In genomic region chr17:66075827-66076173, GRCm38 (mm10) we compare ENCODE assay signal across 8 mouse cellular contexts. TPM values are rescaled to one million over a fixed set of nuclear protein-coding genes. Genes with fewer than 3 reads are reported as not detected.
DNase-seq lines count a peak whose midpoint lies in the region; ATAC-seq and TF ChIP-seq lines count a peak whose summit lies in the region.

No protein-coding gene starts in this region.

- peak overlapping the region; percentile 94 for H3K4me3 ChIP-seq in embryonic facial prominence, embryonic 12.5 days
- H3K4me3 ChIP-seq in hindbrain, postnatal 0 days (ENCODE audit: low read length) = peak overlapping the region; percentile 95
- H3K4me3 ChIP-seq in midbrain, embryonic 10.5 days = peak overlapping the region; percentile 86

- DNase-seq in right cerebral cortex, adult 18-20 months = peak; percentile 18
- DNase-seq in right cerebral cortex, postnatal 14 days = no peak
- no peak for DNase-seq in hindbrain, postnatal 0 days (ENCODE audit: low spot score)
- no peak for DNase-seq in midbrain, embryonic 10.5 days (ENCODE audit: low spot score)
- DNase-seq in Muller cell, postnatal 12 days (ENCODE audit: inconsistent ontology term) = no peak
- no peak for DNase-seq in MN1 (ENCODE audit: low spot score)
- DNase-seq in cerebellum, adult 18-20 months = no peak

- H3K9ac ChIP-seq in embryonic facial prominence, embryonic 12.5 days = peak overlapping the region; percentile 80
- H3K9ac ChIP-seq in hindbrain, postnatal 0 days (replicated peaks; ENCODE audit: low read length) = peak overlapping the region; percentile 92

- H3K9me3 ChIP-seq in embryonic facial prominence, embryonic 12.5 days = no peaks in the 10 kb centered on the region
- H3K9me3 ChIP-seq in hindbrain, postnatal 0 days (ENCODE audit: low read length) = no peaks in the 10 kb centered on the region
- no peaks in the 10 kb centered on the region for H3K9me3 ChIP-seq in midbrain, embryonic 10.5 days (replicated peaks)

- H3K36me3 ChIP-seq in embryonic facial prominence, embryonic 12.5 days = peaks cover 6% of the 10 kb centered on the region; the same call in 1 of the 2 replicates
- peaks cover 4% of the 10 kb centered on the region; the same call in 1 of the 2 replicates for H3K36me3 ChIP-seq in hindbrain, postnatal 0 days (ENCODE audit: insufficient read depth, low read length)
- peaks cover 22% of the 10 kb centered on the region for H3K36me3 ChIP-seq in midbrain, embryonic 10.5 days

- peak overlapping the region; percentile 78 for H3K4me2 ChIP-seq in embryonic facial prominence, embryonic 12.5 days (replicated peaks)
- peak overlapping the region; percentile 76 for H3K4me2 ChIP-seq in hindbrain, postnatal 0 days (ENCODE audit: low read depth, low read length)

- H3K27me3 ChIP-seq in embryonic facial prominence, embryonic 12.5 days = no peaks in the 10 kb centered on the region
- no peaks in the 10 kb centered on the region for H3K27me3 ChIP-seq in hindbrain, postnatal 0 days (ENCODE audit: insufficient read depth, low read length)
- peaks cover 19% of the 10 kb centered on the region for H3K27me3 ChIP-seq in midbrain, embryonic 10.5 days (ENCODE audit: low read depth, poor library complexity, severe bottlenecking)

- no peak for ATAC-seq in embryonic facial prominence, embryonic 12.5 days (ENCODE audit: insufficient number of reproducible peaks, insufficient read depth, low FRiP score, low TSS enrichment)
- ATAC-seq in hindbrain, postnatal 0 days = no peak

- WGBS in embryonic facial prominence, embryonic 12.5 days = 3% methylated on average over 12 of the region's 12 CpGs
- WGBS in hindbrain, postnatal 0 days = 4% methylated on average over 12 of the region's 12 CpGs
- WGBS in midbrain, embryonic 10.5 days = 8% methylated on average over 12 of the region's 12 CpGs

- peak overlapping the region; percentile 88; the same call in 1 of the 2 replicates for H3K27ac ChIP-seq in embryonic facial prominence, embryonic 12.5 days
- peak overlapping the region; percentile 98 for H3K27ac ChIP-seq in hindbrain, postnatal 0 days
- H3K27ac ChIP-seq in midbrain, embryonic 10.5 days (replicated peaks) = peak overlapping the region; percentile 89

- TF ChIP-seq CTCF in hindbrain, postnatal 0 days (IDR thresholded peaks at IDR 0.05; ENCODE audit: low read depth) = no peak

- H3K4me1 ChIP-seq in embryonic facial prominence, embryonic 12.5 days = peaks cover 15% of the 10 kb centered on the region; the same call in 1 of the 2 replicates
- H3K4me1 ChIP-seq in hindbrain, postnatal 0 days (ENCODE audit: insufficient read depth, low read length) = peaks cover 5% of the 10 kb centered on the region; the same call in 1 of the 2 replicates
- H3K4me1 ChIP-seq in midbrain, embryonic 10.5 days = peaks cover 20% of the 10 kb centered on the region

RNA-seq across cellular contexts. Expression of gene Ankrd12, which starts 1.1 kb away (rescaled TPM):
- polyA plus RNA-seq in embryonic facial prominence, embryonic 12.5 days (2016; fragmentation: Nextera tagmentation; extraction: Ambion mirVana) = 37.5 and 39.2 TPM in 2 replicates
- 37.2 and 41.5 TPM in 2 replicates for total RNA-seq in hindbrain, postnatal 0 days (2014; rRNA removed)
- polyA plus RNA-seq in hindbrain, postnatal 0 days (2015; fragmentation: Nextera tagmentation; extraction: Ambion mirVana) = 171 and 173 TPM in 2 replicates
- 13.8 and 22.2 TPM in 2 replicates for polyA plus RNA-seq in midbrain, embryonic 10.5 days (2016; fragmentation: Nextera tagmentation; extraction: Ambion mirVana)

RNA-seq across cellular contexts. Expression of gene Ndufv2, which starts 25.6 kb away (rescaled TPM):
- 282 and 295 TPM in 2 replicates for polyA plus RNA-seq in embryonic facial prominence, embryonic 12.5 days (2016; fragmentation: Nextera tagmentation; extraction: Ambion mirVana)
- 73.4 and 73.6 TPM in 2 replicates for total RNA-seq in hindbrain, postnatal 0 days (2014; rRNA removed)
- 481 and 484 TPM in 2 replicates for polyA plus RNA-seq in hindbrain, postnatal 0 days (2015; fragmentation: Nextera tagmentation; extraction: Ambion mirVana)
- 343 and 351 TPM in 2 replicates for polyA plus RNA-seq in midbrain, embryonic 10.5 days (2016; fragmentation: Nextera tagmentation; extraction: Ambion mirVana)

RNA-seq across cellular contexts. Expression of gene Washc1, which starts 35.5 kb away (rescaled TPM):
- polyA plus RNA-seq in embryonic facial prominence, embryonic 12.5 days (2016; fragmentation: Nextera tagmentation; extraction: Ambion mirVana) = 40.2 and 41.7 TPM in 2 replicates
- total RNA-seq in hindbrain, postnatal 0 days (2014; rRNA removed) = 60.9 and 61.5 TPM in 2 replicates
- polyA plus RNA-seq in hindbrain, postnatal 0 days (2015; fragmentation: Nextera tagmentation; extraction: Ambion mirVana) = 41.4 and 41.9 TPM in 2 replicates
- polyA plus RNA-seq in midbrain, embryonic 10.5 days (2016; fragmentation: Nextera tagmentation; extraction: Ambion mirVana) = 32.9 and 35.5 TPM in 2 replicates

RNA-seq across cellular contexts. Expression of gene Ddx11, which starts 47.5 kb away (rescaled TPM):
- 29.4 and 32.9 TPM in 2 replicates for polyA plus RNA-seq in embryonic facial prominence, embryonic 12.5 days (2016; fragmentation: Nextera tagmentation; extraction: Ambion mirVana)
- 12.4 and 13.9 TPM in 2 replicates for total RNA-seq in hindbrain, postnatal 0 days (2014; rRNA removed)
- polyA plus RNA-seq in hindbrain, postnatal 0 days (2015; fragmentation: Nextera tagmentation; extraction: Ambion mirVana) = 4.0 and 5.0 TPM in 2 replicates
- polyA plus RNA-seq in midbrain, embryonic 10.5 days (2016; fragmentation: Nextera tagmentation; extraction: Ambion mirVana) = 29.1 and 30.2 TPM in 2 replicates
